Mouse (Mus musculus) heart, embryonic 15.5 days (tissue): Measurements from ENCODE around the gene Tex33. TPM values are rescaled to one million over a fixed set of nuclear protein-coding genes. Genes with fewer than 3 reads are reported as not detected.

Experiments used
- ATAC-seq: fragments of 200-750 bp; cut with Nextera tagmentation; replicated peaks from 2 replicates; pipeline ENCODE4 v1.8.0; 2017; ENCODE audit warnings: low read depth, moderate TSS enrichment; ENCODE audit not compliant: insufficient number of reproducible peaks, insufficient read depth, low FRiP score
- H3K27ac ChIP-seq: fragments of 300-500 bp; sonication (generic); 2 replicates; pipeline ENCODE4 v1.5.1; 2015; ENCODE audit warnings: mild to moderate bottlenecking, inconsistent platforms
- H3K27me3 ChIP-seq: fragments of 300-500 bp; sonication (generic); 2 replicates; pipeline ENCODE4 v1.6.1; 2015; ENCODE audit warnings: inconsistent platforms
- H3K36me3 ChIP-seq: fragments of 300-500 bp; sonication (generic); 2 replicates; pipeline ENCODE4 v1.6.1; 2015; ENCODE audit warnings: mild to moderate bottlenecking, inconsistent platforms
- H3K4me1 ChIP-seq: fragments of 300-500 bp; sonication (generic); replicated peaks from 2 replicates; pipeline ENCODE4 v1.6.1; 2015; ENCODE audit warnings: inconsistent platforms
- H3K4me2 ChIP-seq: fragments of 300-500 bp; sonication (generic); 2 replicates; pipeline ENCODE4 v1.6.1; 2015; ENCODE audit warnings: inconsistent platforms, mild to moderate bottlenecking, moderate library complexity
- H3K4me3 ChIP-seq: fragments of 300-500 bp; sonication (generic); 2 replicates; pipeline ENCODE4 v1.5.1; 2015; ENCODE audit warnings: mild to moderate bottlenecking, inconsistent platforms
- H3K9ac ChIP-seq: fragments of 300-500 bp; sonication (generic); 2 replicates; pipeline ENCODE4 v1.6.1; 2015; ENCODE audit warnings: mild to moderate bottlenecking, inconsistent platforms
- H3K9me3 ChIP-seq: fragments of 300-500 bp; sonication (generic); replicated peaks from 2 replicates; pipeline ENCODE4 v1.6.1; 2016; ENCODE audit warnings: inconsistent platforms
- WGBS: fragments of 180-500 bp; shearing (Covaris S2); methylation state at CpG from one replicate; pipeline ENCODE4 v1.1.7; 2015; ENCODE audit warnings: mixed read lengths; 5-methylcytosine and 5-hydroxymethylcytosine counted together
- polyA plus RNA-seq: library from polyadenylated mRNA; unstranded; fragments of >200 nt; fragmentation: Nextera tagmentation; extraction: Ambion mirVana; gene quantifications from 2 replicates; pipeline ENCODE4 v1.2.1, GENCODE M21; 2015

The Tex33 gene
- polyA plus RNA-seq, 1 experiment from 2014 or later, result not detected

DNA sequence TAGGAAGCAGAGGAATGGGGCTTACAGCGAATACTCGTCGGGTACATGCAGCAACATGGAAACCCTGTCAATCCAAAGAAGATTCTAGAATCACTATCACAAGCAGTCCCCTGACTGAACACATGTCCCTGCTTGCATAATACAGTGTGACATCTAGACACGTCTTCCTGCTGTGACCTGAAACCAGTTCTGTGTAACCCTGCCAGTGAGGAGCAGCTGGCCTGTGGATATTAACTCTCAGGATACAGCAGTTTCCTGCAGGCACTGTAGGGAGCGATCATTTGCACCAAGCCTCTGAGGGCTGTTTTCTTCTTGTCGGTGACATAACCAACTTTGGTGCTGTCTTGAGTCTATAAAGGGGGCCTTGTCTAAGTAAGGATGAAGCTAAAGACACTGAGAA, 5.6 kb upstream of the Tex33 start:
- no peak overlapping the region for H3K4me2 ChIP-seq

DNA sequence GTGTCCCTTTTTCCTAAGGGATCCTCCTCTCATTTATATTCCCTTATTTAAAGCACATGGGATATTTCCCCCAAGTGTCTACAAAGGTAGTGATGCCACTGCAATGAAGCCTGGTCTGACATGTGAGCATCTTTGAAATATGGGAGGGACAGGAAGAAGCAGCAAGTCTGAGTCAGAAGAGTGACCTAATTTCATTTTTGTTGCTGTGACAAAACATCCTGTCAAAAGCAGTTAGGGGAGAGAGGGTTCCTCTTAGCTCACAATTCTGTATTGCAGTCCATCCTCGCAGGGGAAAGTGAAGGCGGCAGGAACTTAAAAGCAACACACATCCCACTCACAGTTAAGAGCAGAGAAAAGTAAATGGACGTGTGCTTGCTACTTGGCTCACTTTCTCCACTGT, 4.9 kb downstream of the Tex33 start:
- Histone ChIP-seq H3K4me1 (no peaks in the 10 kb centered on the region), H3K27me3 (0 out of 2 replicates have a peak, but pooled peaks cover 3% of the 10 kb centered on the region), H3K36me3 (no peaks in the 10 kb centered on the region), H3K9ac (no peak overlapping the region), H3K9me3 (no peaks in the 10 kb centered on the region), H3K4me2 (no peak overlapping the region), H3K27ac (no peak overlapping the region), H3K4me3 (no peak overlapping the region)
- 75% methylated on average over 3 of the region's 3 CpGs for WGBS
- no peak for ATAC-seq

More for the DNA sequence above, 5.6 kb upstream of the Tex33 start:
- H3K9ac ChIP-seq, result no peak overlapping the region
- no peaks in the 10 kb centered on the region; the same call in 1 of the 2 replicates for H3K36me3 ChIP-seq
- peak overlapping the region; percentile 96 for H3K27ac ChIP-seq
- no peak overlapping the region for H3K4me3 ChIP-seq
- 69% methylated on average over 6 of the region's 6 CpGs for WGBS
- ATAC-seq, result no peak
- H3K9me3 ChIP-seq, result no peaks in the 10 kb centered on the region
- H3K4me1 ChIP-seq, result peaks cover 52% of the 10 kb centered on the region
- no peaks in the 10 kb centered on the region for H3K27me3 ChIP-seq

DNA sequence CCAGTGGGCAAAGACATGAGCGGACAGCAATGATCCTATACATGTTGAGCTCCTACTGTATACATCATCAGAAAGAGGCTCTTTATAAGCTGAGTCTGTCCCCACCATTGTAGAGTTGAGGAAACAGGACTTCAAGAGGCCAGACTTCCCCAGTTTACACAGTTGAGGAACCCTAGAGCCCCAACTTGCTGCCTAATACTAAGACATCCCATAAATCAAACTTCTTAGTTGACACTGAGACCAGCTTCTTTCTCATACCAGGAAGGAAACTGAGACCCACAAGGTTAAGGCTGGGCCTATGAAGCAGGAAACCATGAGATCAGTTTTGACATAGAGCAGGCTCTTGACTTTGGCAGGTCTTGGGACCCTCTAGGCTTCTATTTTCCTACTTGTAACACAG, 10.1 kb downstream of the Tex33 start:
- Histone ChIP-seq H3K9me3 (no peaks in the 10 kb centered on the region), H3K27ac (no peak overlapping the region), H3K4me1 (peaks cover 9% of the 10 kb centered on the region), H3K27me3 (0 out of 2 replicates have a peak, but pooled peaks cover 3% of the 10 kb centered on the region), H3K4me2 (no peak overlapping the region), H3K9ac (no peak overlapping the region), H3K4me3 (no peak overlapping the region), H3K36me3 (no peaks in the 10 kb centered on the region)
- 85% methylated on average over 1 of the region's 1 CpGs for WGBS
- no peak for ATAC-seq

DNA sequence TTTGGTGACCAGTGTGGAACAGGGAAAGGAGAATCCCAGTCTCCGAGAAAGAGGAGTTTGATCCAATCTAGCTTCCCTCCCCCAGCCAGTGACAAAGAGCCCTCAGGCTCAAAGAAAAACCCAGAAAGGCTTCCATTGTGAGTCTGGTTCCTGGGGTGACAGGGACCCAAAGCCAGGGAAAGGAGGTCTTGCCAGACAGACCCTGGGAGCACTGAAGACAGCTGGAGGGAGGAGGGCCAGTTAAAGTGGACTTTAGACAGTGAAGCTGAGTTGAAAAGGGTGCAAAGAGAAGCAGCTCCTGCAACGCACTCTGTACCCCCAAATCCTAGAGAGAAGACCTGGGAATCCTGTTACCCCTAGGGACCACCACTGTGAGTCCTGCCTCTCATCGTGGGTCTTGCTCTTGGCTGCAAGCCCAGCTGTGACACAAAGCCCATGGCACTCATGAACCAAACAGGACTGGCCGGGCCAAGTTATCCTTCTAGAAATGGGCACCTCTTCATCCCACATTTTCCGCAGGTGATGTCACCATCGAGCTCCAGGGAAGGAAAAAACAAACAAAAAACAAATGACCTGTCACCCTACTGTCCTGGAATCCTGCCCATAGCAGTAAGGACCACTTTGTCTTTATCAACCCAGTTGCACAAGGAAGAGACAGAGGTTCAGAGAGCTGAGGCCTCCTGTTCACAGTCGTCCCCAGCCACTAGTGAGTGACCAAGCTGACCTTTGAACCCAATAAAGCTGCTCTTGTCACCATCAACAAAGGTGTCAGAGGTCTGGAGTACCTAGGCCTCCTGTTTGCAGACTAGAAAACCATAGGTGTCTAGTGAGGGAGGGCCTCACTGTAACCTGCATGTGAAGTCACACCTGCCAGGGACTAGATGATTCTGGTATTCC, 11.2 kb downstream of the Tex33 start:
- no peaks in the 10 kb centered on the region for H3K36me3 ChIP-seq
- WGBS, result 52% methylated on average over 7 of the region's 7 CpGs
- H3K9ac ChIP-seq, result no peak overlapping the region
- H3K4me3 ChIP-seq, result no peak overlapping the region
- peaks cover 9% of the 10 kb centered on the region for H3K4me1 ChIP-seq
- no peak for ATAC-seq
- H3K9me3 ChIP-seq, result no peaks in the 10 kb centered on the region
- H3K27me3 ChIP-seq, result 0 out of 2 replicates have a peak, but pooled peaks cover 3% of the 10 kb centered on the region
- no peak overlapping the region for H3K4me2 ChIP-seq
- peak overlapping the region; percentile 34 for H3K27ac ChIP-seq

DNA sequence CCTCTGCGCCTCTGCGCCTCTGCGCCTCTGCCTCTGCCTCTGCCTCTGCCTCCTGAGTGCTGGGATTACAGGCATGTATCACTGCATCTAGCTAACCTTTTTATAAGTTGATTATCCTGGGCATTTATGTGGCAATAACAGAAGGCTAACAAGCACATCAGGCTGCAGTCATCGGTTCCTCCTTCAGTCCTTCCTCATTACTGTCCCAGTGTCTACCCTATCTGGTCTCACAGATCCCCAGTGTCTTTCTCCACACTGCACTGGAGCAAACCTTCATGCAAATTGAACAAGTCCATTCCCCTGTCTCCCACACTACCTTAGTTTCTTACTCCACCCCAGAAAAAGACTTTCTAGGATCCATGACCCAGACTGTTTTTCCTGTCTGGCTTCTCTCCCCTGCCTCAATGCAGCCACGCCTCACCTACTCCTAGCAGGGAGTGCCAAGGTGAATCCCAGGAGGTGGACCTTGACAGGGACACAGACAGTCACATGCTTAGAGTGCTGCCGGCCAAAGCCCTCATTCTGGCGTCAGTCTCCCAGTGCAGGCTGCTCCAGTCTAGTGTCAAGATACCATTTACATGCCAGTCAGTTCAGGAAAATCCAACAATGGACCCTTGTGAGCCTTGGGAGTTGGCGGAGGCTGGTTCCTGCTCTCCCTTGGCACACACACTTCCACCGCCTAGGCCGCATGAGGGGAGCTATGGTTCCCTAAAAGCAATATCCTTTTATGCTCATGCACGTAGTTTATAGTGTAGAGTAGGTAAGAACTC, 12.1 kb downstream of the Tex33 start:
- WGBS, result 73% methylated on average over 11 of the region's 11 CpGs
- H3K36me3 ChIP-seq, result no peaks in the 10 kb centered on the region
- H3K4me1 ChIP-seq, result peaks cover 9% of the 10 kb centered on the region
- ATAC-seq, result peak; percentile 39; the same call in 1 of the 2 replicates
- H3K4me3 ChIP-seq, result no peak overlapping the region
- H3K27ac ChIP-seq, result peak overlapping the region; percentile 34
- 0 out of 2 replicates have a peak, but pooled peaks cover 3% of the 10 kb centered on the region for H3K27me3 ChIP-seq
- no peak overlapping the region for H3K4me2 ChIP-seq
- no peaks in the 10 kb centered on the region for H3K9me3 ChIP-seq
- H3K9ac ChIP-seq, result no peak overlapping the region

DNA sequence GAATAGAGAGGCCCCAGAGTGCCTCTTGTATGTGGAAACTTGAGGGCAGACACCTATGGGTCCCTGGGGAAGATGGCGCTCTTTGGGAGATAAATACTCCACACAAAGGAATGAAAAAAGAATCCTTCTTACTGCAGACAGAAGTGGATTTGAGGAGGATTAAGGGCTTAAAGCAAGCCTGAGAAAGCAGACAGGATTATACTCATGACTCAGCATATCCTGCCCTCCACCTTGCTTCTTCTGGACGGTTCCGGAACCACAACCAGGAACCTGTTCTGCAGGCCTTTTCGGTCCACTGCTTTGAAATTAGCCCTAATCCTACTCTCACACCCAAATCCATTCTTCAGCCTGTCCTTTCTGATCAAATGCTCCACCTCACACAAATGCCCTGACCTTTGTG, 13.6 kb downstream of the Tex33 start:
- no peak for ATAC-seq
- WGBS, result 88% methylated on average over 4 of the region's 4 CpGs

DNA sequence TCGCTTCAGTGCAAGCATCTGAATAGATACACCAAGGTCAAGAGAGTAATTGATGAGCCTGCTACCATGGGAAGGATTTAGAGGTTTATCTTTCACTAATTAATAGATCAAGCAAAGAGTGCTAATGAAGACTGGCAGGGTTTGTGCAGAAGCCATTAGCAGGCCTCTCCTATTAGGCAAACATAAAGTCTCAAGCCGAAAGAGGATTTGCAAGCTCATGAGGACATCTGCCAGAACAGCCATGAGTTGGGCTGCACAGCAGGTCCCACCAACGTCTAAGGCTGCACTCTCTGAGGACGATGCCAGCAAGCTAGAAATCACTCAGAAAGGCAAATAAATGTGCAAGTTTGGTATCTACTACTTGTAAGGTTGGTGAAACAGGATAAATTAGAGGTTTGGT, 15.0 kb downstream of the Tex33 start:
- ATAC-seq, result no peak
- Histone ChIP-seq H3K4me1 (peaks cover 9% of the 10 kb centered on the region), H3K4me3 (no peak overlapping the region), H3K4me2 (no peak overlapping the region), H3K36me3 (no peaks in the 10 kb centered on the region), H3K27ac (no peak overlapping the region), H3K9ac (no peak overlapping the region), H3K27me3 (no peaks in the 10 kb centered on the region), H3K9me3 (no peaks in the 10 kb centered on the region)
- 67% methylated on average over 4 of the region's 4 CpGs for WGBS

More for the DNA sequence above, 13.6 kb downstream of the Tex33 start:
- Histone ChIP-seq H3K27me3 (0 out of 2 replicates have a peak, but pooled peaks cover 3% of the 10 kb centered on the region), H3K9ac (no peak overlapping the region), H3K4me2 (no peak overlapping the region), H3K9me3 (no peaks in the 10 kb centered on the region), H3K4me1 (peaks cover 9% of the 10 kb centered on the region), H3K36me3 (no peaks in the 10 kb centered on the region), H3K4me3 (no peak overlapping the region), H3K27ac (no peak overlapping the region)

DNA sequence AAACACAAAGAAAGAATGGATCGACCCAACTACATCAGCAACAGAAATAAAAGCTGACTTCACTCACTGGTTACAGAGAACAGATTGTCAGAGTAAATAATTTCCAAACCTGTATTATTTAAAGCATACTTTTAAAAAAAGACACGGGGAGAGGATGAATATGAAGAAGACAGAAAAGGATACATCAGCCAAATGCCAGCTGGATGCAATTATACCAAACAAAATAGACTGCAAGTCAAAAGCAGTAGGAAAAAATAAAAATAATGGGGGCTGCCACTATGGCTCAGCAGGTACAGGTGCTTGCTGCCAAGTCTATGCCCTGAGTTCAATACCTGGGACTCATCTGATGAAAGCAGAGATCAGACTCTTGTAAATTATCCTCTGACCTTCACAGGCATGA, 15.5 kb downstream of the Tex33 start:
- 72% methylated on average over 2 of the region's 2 CpGs for WGBS
- Histone ChIP-seq H3K4me3 (no peak overlapping the region), H3K9me3 (no peaks in the 10 kb centered on the region), H3K4me2 (no peak overlapping the region), H3K27ac (no peak overlapping the region), H3K36me3 (no peaks in the 10 kb centered on the region), H3K4me1 (peaks cover 9% of the 10 kb centered on the region), H3K9ac (no peak overlapping the region), H3K27me3 (no peaks in the 10 kb centered on the region)
- ATAC-seq, result no peak

DNA sequence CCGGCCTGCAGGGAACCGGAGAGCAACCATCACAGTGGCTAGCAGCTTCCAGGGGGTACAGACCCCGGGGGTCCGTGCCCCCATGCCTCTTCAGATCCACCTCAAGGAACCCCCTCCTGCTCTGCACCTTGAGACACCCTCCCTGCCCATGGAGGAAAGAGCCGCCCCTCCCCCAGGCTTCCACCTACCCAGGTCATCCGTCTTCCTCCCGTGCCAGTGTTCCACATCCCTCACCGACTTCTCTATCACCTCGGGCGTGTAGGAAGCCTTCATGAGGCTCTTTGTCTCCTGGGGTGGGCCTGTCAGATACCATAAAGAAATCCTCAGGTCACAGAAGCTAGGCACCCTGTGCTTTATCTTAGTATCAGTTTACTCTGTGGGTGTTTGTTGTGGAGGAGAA, 17.2 kb downstream of the Tex33 start:
- 0 out of 2 replicates have a peak, but pooled peaks cover 3% of the 10 kb centered on the region for H3K4me1 ChIP-seq
- 78% methylated on average over 10 of the region's 10 CpGs for WGBS
- H3K27me3 ChIP-seq, result no peaks in the 10 kb centered on the region
- no peaks in the 10 kb centered on the region for H3K9me3 ChIP-seq
- no peak overlapping the region for H3K4me2 ChIP-seq
- ATAC-seq, result no peak
- H3K27ac ChIP-seq, result no peak overlapping the region
- H3K4me3 ChIP-seq, result no peak overlapping the region
- H3K36me3 ChIP-seq, result no peaks in the 10 kb centered on the region
- no peak overlapping the region for H3K9ac ChIP-seq

DNA sequence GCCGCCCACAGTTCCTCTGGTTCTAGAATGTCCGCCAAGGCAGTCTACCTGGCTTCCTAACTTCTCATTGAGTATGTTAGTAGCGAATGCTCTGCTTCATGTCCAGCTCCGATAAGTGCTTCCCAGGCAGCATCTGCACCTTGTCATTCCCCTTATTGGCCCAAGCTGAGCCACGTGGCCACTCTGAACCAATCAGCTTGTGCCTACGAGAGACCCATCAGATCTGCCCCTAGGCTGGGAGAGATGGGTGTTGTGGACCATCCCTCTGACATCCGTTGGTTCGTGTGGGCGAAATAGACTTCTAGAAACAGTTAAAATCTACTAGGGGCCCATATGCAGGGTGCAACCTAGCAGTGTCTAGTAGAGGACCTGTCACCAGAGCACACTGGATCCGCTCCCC, 17.9 kb downstream of the Tex33 start:
- no peak for ATAC-seq
- Histone ChIP-seq H3K9ac (no peak overlapping the region), H3K4me1 (0 out of 2 replicates have a peak, but pooled peaks cover 3% of the 10 kb centered on the region), H3K4me3 (no peak overlapping the region), H3K4me2 (no peak overlapping the region), H3K27me3 (no peaks in the 10 kb centered on the region), H3K27ac (no peak overlapping the region), H3K9me3 (no peaks in the 10 kb centered on the region), H3K36me3 (no peaks in the 10 kb centered on the region)
- 78% methylated on average over 10 of the region's 10 CpGs for WGBS

DNA sequence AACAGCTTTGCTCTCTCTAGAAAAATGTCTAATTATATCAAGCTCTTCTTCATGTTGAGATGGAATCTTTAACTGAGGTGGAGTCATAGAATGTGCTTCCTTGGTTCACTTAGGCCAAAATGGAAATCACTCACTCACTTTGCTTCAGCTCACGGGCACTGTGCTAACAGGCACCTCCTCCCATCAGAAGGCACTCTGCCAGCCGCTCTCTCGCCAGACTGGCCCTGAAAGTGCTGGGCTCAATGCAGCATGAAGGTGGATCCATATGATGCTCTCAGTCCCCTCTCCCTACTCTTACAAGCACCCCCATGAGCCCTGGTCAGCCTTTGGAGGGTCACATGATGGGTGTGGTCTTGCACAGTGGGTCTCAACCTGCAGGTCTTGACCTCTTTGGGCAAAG, 21.5 kb downstream of the Tex33 start:
- Histone ChIP-seq H3K36me3 (no peaks in the 10 kb centered on the region), H3K4me1 (0 out of 2 replicates have a peak, but pooled peaks cover 3% of the 10 kb centered on the region), H3K9me3 (no peaks in the 10 kb centered on the region), H3K4me3 (no peak overlapping the region), H3K27me3 (peaks cover 4% of the 10 kb centered on the region; the same call in 1 of the 2 replicates), H3K27ac (no peak overlapping the region), H3K9ac (no peak overlapping the region), H3K4me2 (no peak overlapping the region)
- ATAC-seq, result no peak
- 58% methylated on average over 3 of the region's 3 CpGs for WGBS
